Mouse (Mus musculus) intestine, embryonic 16.5 days (tissue): ENCODE results near the gene Taf15. TPM values are rescaled to one million over a fixed set of nuclear protein-coding genes. Genes with fewer than 3 reads are reported as not detected.

Experiments
- ATAC-seq: fragments of 200-750 bp; cut with Nextera tagmentation; 2 replicates; pipeline ENCODE4 v1.8.0; 2017; ENCODE audit warnings: moderate TSS enrichment, moderate library complexity
- H3K27ac ChIP-seq: fragments of 300-500 bp; sonication (generic); 2 replicates; pipeline ENCODE4 v1.5.1; 2014; ENCODE audit warnings: mild to moderate bottlenecking, low read length
- H3K27me3 ChIP-seq: fragments of 300-500 bp; sonication (generic); replicated peaks from 2 replicates; pipeline ENCODE4 v1.6.1; 2014; ENCODE audit warnings: low read length, control low read depth, mixed read lengths; ENCODE audit not compliant: control insufficient read depth, insufficient read depth
- H3K36me3 ChIP-seq: fragments of 300-500 bp; sonication (generic); 2 replicates; pipeline ENCODE4 v1.6.1; 2014; ENCODE audit warnings: low read length, control low read depth; ENCODE audit not compliant: control insufficient read depth, insufficient read depth
- H3K4me1 ChIP-seq: fragments of 300-500 bp; sonication (generic); 2 replicates; pipeline ENCODE4 v1.6.1; 2014; ENCODE audit warnings: low read length, control low read depth, mixed read lengths; ENCODE audit not compliant: control insufficient read depth, insufficient read depth
- H3K4me2 ChIP-seq: fragments of 300-500 bp; sonication (generic); 2 replicates; pipeline ENCODE4 v1.6.1; 2014; ENCODE audit warnings: low read depth, low read length, control low read depth
- H3K4me3 ChIP-seq: fragments of 300-500 bp; sonication (generic); 2 replicates; pipeline ENCODE4 v1.5.1; 2014; ENCODE audit warnings: mild to moderate bottlenecking, low read length
- H3K9ac ChIP-seq: fragments of 300-500 bp; sonication (generic); 2 replicates; pipeline ENCODE4 v1.6.1; 2014; ENCODE audit warnings: low read depth, low read length
- H3K9me3 ChIP-seq: fragments of 300-500 bp; sonication (generic); 2 replicates; pipeline ENCODE4 v1.6.1; 2016; ENCODE audit warnings: low read length, control low read depth; ENCODE audit not compliant: control insufficient read depth
- WGBS: fragments of 180-500 bp; shearing (Covaris S2); extraction: QIAGEN DNeasy Blood & Tissue Kit; methylation state at CpG from one replicate; pipeline ENCODE4 v1.1.7; 2014; 5-methylcytosine and 5-hydroxymethylcytosine counted together
- polyA plus RNA-seq: library from polyadenylated mRNA; unstranded; fragments of >200 nt; fragmentation: Nextera tagmentation; extraction: Ambion mirVana; gene quantifications from 2 replicates; pipeline ENCODE4 v1.2.1, GENCODE M21; 2015

Gene Taf15
- polyA plus RNA-seq, 1 experiment from 2014 or later = 10.0 TPM

- H3K4me2 ChIP-seq = peak overlapping the region; percentile 94
- peaks cover 28% of the 10 kb centered on the region for H3K27me3 ChIP-seq
- 50% methylated on average over 7 of the region's 7 CpGs for WGBS
- no peak overlapping the region for H3K4me3 ChIP-seq
- peaks cover 11% of the 10 kb centered on the region for H3K4me1 ChIP-seq
- no peak overlapping the region for H3K27ac ChIP-seq
- no peak for ATAC-seq
- H3K9me3 ChIP-seq = no peaks in the 10 kb centered on the region
- no peaks in the 10 kb centered on the region for H3K36me3 ChIP-seq
- 0 out of 2 replicates have a peak overlapping the region, but pooled peaks have one; percentile 77 for H3K9ac ChIP-seq
These were observed 31.7 kb upstream of the Taf15 start for GRCm38 (mm10) chr11:83441235-83441634.

- H3K4me1 ChIP-seq = peaks cover 12% of the 10 kb centered on the region
- no peaks in the 10 kb centered on the region for H3K36me3 ChIP-seq
- H3K27me3 ChIP-seq = peaks cover 28% of the 10 kb centered on the region
- peak overlapping the region; percentile 27 for H3K4me3 ChIP-seq
- H3K9ac ChIP-seq = no peak overlapping the region
- H3K27ac ChIP-seq = no peak overlapping the region
- ATAC-seq = 0 out of 2 replicates have a peak, but pooled peaks have one; percentile 16
- WGBS = 15% methylated on average over 29 of the region's 29 CpGs
- no peaks in the 10 kb centered on the region for H3K9me3 ChIP-seq
- H3K4me2 ChIP-seq = peak overlapping the region; percentile 53
These were observed 30.2 kb upstream of the Taf15 start for GRCm38 (mm10) chr11:83442596-83443267.

DNA sequence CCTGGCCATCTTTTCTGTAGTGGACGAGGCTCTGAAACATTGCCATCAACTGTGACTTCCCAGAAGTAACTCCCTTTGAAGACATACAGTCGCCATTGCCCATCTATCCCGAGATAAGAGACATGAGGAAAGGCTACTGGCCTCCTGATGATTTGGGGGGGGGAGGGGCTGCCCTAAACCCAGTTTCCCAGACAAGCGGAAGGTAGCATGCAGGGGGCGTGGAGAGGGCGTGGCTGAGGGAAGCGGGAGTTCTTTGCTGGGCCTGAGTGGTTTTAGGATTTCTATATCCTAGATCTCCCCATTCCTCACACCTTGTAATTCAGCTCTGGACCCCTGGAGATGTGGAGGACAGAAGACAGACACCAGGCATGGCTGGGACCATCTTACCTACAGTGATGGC, 29.1 kb upstream of the Taf15 start:
- H3K9me3 ChIP-seq = no peaks in the 10 kb centered on the region
- WGBS = 15% methylated on average over 7 of the region's 7 CpGs
- H3K4me3 ChIP-seq = no peak overlapping the region
- no peak overlapping the region for H3K9ac ChIP-seq
- H3K27ac ChIP-seq = no peak overlapping the region
- peaks cover 22% of the 10 kb centered on the region for H3K4me1 ChIP-seq
- peaks cover 28% of the 10 kb centered on the region for H3K27me3 ChIP-seq
- no peak for ATAC-seq
- H3K4me2 ChIP-seq = no peak overlapping the region
- no peaks in the 10 kb centered on the region for H3K36me3 ChIP-seq

GRCm38 (mm10) chr11:83445001-83445400, 27.9 kb upstream of the Taf15 start:
- H3K27me3 ChIP-seq = peaks cover 28% of the 10 kb centered on the region
- no peak for ATAC-seq

GRCm38 (mm10) chr11:83447612-83448011, 25.3 kb upstream of the Taf15 start:
- no peak overlapping the region for H3K4me3 ChIP-seq
- 72% methylated on average over 10 of the region's 10 CpGs for WGBS
- H3K9ac ChIP-seq = no peak overlapping the region
- ATAC-seq = no peak
- H3K4me2 ChIP-seq = no peak overlapping the region
- H3K36me3 ChIP-seq = no peaks in the 10 kb centered on the region
- no peaks in the 10 kb centered on the region for H3K9me3 ChIP-seq
- peaks cover 24% of the 10 kb centered on the region for H3K4me1 ChIP-seq
- H3K27me3 ChIP-seq = peaks cover 19% of the 10 kb centered on the region
- no peak overlapping the region for H3K27ac ChIP-seq

More at GRCm38 (mm10) chr11:83445001-83445400, 27.9 kb upstream of the Taf15 start:
- Histone ChIP-seq H3K4me1 (peaks cover 29% of the 10 kb centered on the region), H3K9me3 (no peaks in the 10 kb centered on the region), H3K27ac (no peak overlapping the region), H3K4me2 (peak overlapping the region; percentile 45), H3K4me3 (peak overlapping the region; percentile 23), H3K9ac (0 out of 2 replicates have a peak overlapping the region, but pooled peaks have one; percentile 3), H3K36me3 (no peaks in the 10 kb centered on the region)
- WGBS = 25% methylated on average over 19 of the region's 19 CpGs

- Histone ChIP-seq H3K9me3 (no peaks in the 10 kb centered on the region), H3K9ac (no peak overlapping the region), H3K4me2 (no peak overlapping the region), H3K27me3 (peaks cover 14% of the 10 kb centered on the region), H3K4me3 (no peak overlapping the region), H3K4me1 (peaks cover 27% of the 10 kb centered on the region), H3K27ac (peak overlapping the region; percentile 28; the same call in 1 of the 2 replicates), H3K36me3 (no peaks in the 10 kb centered on the region)
- no peak for ATAC-seq
- WGBS = 44% methylated on average over 16 of the region's 16 CpGs
These were observed 24.6 kb upstream of the Taf15 start for GRCm38 (mm10) chr11:83448021-83448926.

GRCm38 (mm10) chr11:83448927-83449236, 24.0 kb upstream of the Taf15 start:
- ATAC-seq = no peak
- peak overlapping the region; percentile 31; the same call in 1 of the 2 replicates for H3K27ac ChIP-seq

DNA sequence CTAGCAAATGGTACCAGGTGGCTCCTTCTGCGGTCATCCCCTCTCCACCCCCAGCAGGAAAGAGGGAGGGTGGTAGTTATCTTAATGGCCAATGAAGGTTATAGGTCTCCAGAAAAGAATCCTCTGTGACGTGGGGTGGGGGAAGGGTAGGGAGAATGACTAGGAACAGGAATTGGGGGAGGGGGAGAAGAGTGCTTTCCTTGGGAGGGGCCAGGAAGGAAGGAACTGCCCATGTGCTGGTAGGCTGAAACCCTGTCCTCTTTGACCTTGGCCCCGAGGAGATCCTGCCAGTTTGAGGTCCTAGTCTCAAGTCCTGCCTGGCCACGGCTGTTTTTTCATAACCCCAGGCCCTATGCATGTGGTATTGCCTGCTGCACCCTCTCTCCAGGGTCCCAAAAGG, 23.6 kb upstream of the Taf15 start:
- ATAC-seq = no peak
- H3K4me3 ChIP-seq = no peak overlapping the region
- H3K9ac ChIP-seq = no peak overlapping the region
- H3K9me3 ChIP-seq = no peaks in the 10 kb centered on the region
- peaks cover 5% of the 10 kb centered on the region for H3K27me3 ChIP-seq
- no peaks in the 10 kb centered on the region for H3K36me3 ChIP-seq
- H3K4me2 ChIP-seq = no peak overlapping the region
- 55% methylated on average over 4 of the region's 4 CpGs for WGBS
- H3K27ac ChIP-seq = peak overlapping the region; percentile 31; the same call in 1 of the 2 replicates
- H3K4me1 ChIP-seq = peaks cover 31% of the 10 kb centered on the region

More at GRCm38 (mm10) chr11:83448927-83449236, 24.0 kb upstream of the Taf15 start:
- H3K9ac ChIP-seq = no peak overlapping the region
- H3K4me3 ChIP-seq = no peak overlapping the region
- no peak overlapping the region for H3K4me2 ChIP-seq
- peaks cover 28% of the 10 kb centered on the region for H3K4me1 ChIP-seq
- no peaks in the 10 kb centered on the region for H3K36me3 ChIP-seq
- H3K9me3 ChIP-seq = no peaks in the 10 kb centered on the region
- H3K27me3 ChIP-seq = peaks cover 9% of the 10 kb centered on the region

DNA sequence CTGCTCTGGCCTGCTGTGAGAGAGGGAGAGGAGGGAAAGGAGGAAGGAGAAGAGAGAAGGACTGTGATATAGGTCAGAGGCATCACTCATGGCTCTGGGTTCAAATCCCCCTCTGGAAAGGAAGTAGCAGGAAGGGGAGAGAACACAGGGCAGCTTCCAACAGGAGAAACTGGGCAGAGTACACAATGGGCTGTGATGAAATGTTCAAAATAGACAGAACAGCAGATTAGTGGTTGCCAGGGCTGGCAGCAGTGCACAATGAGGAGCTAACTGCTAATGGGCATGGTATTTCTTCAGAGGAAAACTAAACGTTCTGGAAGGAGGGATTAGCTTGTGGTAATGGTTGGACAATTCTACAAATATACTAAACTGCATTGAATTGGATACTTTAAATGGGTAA, 22.3 kb upstream of the Taf15 start:
- ATAC-seq = no peak
- Histone ChIP-seq H3K27me3 (0 out of 2 replicates have a peak, but pooled peaks cover under 1% of the 10 kb centered on the region), H3K9ac (no peak overlapping the region)

More for the DNA sequence above, 22.3 kb upstream of the Taf15 start:
- Histone ChIP-seq H3K27ac (no peak overlapping the region), H3K9me3 (no peaks in the 10 kb centered on the region), H3K36me3 (no peaks in the 10 kb centered on the region), H3K4me2 (no peak overlapping the region), H3K4me1 (peaks cover 41% of the 10 kb centered on the region), H3K4me3 (no peak overlapping the region)
- WGBS = 37% methylated on average over 1 of the region's 1 CpGs
